Mouse (Mus musculus) Patski (cell line): ENCODE measurements around the gene B230307C23Rik. TPM values are rescaled to one million over a fixed set of nuclear protein-coding genes. Genes with fewer than 3 reads are reported as not detected.
"Not testable (repeated sequence)": the region's sequence is repeated elsewhere in the genome, so short reads cannot be mapped to it uniquely, and the experiment has no call there.

Experiments used
- ATAC-seq: fragments of 100-300 bp; one replicate; pipeline ENCODE4 v1.8.0; 2021
- CTCF ChIA-PET: fragments of 350-600 bp; sonication (Branson Sonifier 250); formaldehyde crosslinking; loops from one replicate; lab custom pipeline; 2022; ENCODE audit warnings: inconsistent platforms; lab: Charles Lee
- POLR2A ChIA-PET: fragments of 350-600 bp; sonication (Branson Sonifier 250); formaldehyde crosslinking; loops from one replicate; lab custom pipeline; 2022; ENCODE audit warnings: antibody characterized with exemption, inconsistent platforms; lab: Charles Lee
- DNase-seq: peaks from one replicate; pipeline ENCODE4 v3.0.0-alpha.2; 2011; ENCODE audit warnings: low read depth, low spot score
- H3K27me3 ChIP-seq: fragments of 371-371 bp; one replicate; pipeline ENCODE4 v1.5.1; 2021
- CTCF ChIP-seq: fragments of 100-300 bp; IDR thresholded peaks from one replicate; pipeline ENCODE4 v1.5.1; 2021
- in situ Hi-C: fragments of 300-500 bp; cut with MboI; formaldehyde crosslinking; loops from 3 replicates; pipeline ENCODE4 v1.11.1; 2018; ENCODE audit warnings: low pct_unique_long_range_greater_than_20kb, mixed read lengths
- polyA plus RNA-seq: library from polyadenylated mRNA; unstranded; gene quantifications from one replicate; pipeline ENCODE4 v1.2.3, GENCODE M21; 2021

The B230307C23Rik gene
- polyA plus RNA-seq, 1 experiment from 2014 or later: 14.3 TPM

DNA sequence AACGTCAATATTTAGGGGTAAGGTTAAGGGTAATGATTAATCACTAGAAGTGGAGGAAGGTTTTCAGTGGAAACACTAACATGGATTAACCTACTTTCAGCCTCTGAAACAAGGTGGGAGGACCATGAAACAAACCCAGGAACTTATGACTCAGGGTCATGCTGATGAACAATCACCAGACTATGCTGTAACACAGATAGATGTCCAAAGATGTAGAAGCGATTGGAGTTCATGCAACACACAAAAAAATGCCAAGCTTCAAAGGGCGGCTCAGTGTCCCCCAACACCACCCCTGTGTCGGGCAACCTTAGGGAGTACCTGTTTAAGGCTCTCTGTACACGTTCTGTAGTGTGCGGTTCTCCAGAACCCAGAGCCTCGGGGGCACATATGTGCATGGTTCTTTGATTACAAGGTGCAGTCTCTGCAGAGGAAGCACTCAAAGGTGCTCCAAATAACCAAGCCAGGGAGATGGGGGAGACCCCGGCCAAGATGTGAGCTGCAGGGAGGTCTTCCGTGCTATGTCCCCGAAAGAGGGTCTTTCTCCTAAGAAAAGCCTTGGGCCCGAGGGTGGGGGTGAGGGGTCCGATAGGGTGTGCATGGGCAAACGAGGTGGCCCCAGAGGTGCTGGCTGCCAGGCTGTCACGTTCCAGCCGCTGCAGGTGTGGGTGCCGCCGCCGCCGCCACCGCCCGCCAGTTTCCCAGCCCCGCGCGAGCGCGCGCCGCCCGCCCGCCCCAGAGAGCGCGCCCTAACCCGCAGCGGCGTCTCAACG is 35.5 kb upstream of the B230307C23Rik start:
- in situ Hi-C loops: no loop called here
- ATAC-seq (peak; percentile 9), DNase-seq (no peak)
- TF ChIP-seq CTCF: no peak
- H3K27me3 ChIP-seq: no peaks in the 10 kb centered on the region
- ChIA-PET CTCF (interaction anchor here (0.9 to 1.1 kb wide), 2 partner anchors 31 to 32 kb away, joined by 3 read pairs; no protein-coding TSS in a partner anchor), POLR2A (no interaction called here)

- ChIA-PET CTCF (interaction anchor here (0.9 kb wide), 1 partner anchor 31 kb away, joined by 3 read pairs; no protein-coding TSS in a partner anchor), POLR2A (interaction anchor here (0.9 kb wide), 1 partner anchor 41 kb away, joined by 4 read pairs; no protein-coding TSS in a partner anchor)
- TF ChIP-seq CTCF: no peak
- DNase-seq (peak; percentile 80), ATAC-seq (peak; percentile 82)
- in situ Hi-C loops: no loop called here
- no peaks in the 10 kb centered on the region for H3K27me3 ChIP-seq
Measured at GRCm38 (mm10) chr16:97962151-97962948, 34.8 kb upstream of the B230307C23Rik start, which contains the start of the genes C2cd2 and Zbtb21. Gene C2cd2, minus strand, starts transcription at chr16:97962598. Gene Zbtb21, minus strand, starts transcription at chr16:97962622.

DNA sequence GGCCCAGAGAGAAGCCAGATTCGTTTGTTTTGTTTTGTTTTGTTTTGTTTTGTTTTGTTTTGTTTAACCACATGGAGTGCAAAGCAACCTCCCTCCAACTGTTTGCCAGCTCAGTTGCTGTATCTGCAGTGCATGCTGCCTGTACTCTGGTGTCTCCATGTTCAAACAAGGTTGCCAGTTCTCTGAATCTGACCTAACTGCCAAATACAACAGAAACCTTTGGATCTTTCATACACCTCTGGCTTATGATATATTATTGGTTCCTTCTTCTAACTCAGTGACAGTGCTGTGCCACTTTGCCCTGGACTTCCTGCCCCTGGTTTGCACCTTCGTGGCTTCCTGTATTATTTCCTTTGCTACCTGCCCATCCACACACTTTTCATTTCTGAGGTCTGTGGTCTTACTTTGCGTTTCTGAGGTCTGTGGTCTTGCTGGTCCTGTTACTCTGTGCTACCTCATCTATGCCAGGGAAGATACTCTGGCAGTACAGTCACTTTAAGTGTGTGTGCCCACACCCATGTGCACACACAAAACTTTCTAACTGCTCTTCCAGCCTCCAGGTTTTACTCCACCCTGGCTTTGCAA is 33.1 kb upstream of the B230307C23Rik start:
- no peak for ATAC-seq
- no peak for DNase-seq
- no peak for TF ChIP-seq CTCF
- in situ Hi-C loops: no loop called here
- H3K27me3 ChIP-seq: no peaks in the 10 kb centered on the region
- POLR2A ChIA-PET: no interaction called here
- CTCF ChIA-PET: interaction anchor here (1.6 kb wide), 1 partner anchor 11 kb away, joined by 3 read pairs; no protein-coding TSS in a partner anchor

DNA sequence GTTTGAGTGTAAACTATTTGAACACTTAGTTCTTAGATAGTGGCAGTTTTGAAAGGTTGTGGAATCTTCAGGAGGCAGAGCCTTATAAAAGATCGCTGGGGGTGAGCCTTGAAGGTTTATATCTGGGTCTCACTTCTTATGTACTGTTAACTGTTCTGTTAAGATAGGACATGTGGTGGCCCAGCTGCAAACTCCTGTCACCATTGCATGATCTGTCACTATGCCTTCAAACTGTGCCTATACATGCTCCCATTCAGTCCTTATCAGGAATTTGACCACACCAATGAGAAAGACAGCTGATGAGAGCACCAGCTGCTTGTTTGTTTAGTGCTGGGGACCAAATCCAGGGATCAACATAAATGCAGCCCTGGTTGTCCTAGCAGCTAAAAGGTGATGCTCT is 19.8 kb upstream of the B230307C23Rik start:
- ChIA-PET POLR2A (no interaction called here), CTCF (no interaction called here)
- DNase-seq (no peak), ATAC-seq (no peak)
- TF ChIP-seq CTCF: no peak
- no peaks in the 10 kb centered on the region for H3K27me3 ChIP-seq
- in situ Hi-C loops: no loop called here

DNA sequence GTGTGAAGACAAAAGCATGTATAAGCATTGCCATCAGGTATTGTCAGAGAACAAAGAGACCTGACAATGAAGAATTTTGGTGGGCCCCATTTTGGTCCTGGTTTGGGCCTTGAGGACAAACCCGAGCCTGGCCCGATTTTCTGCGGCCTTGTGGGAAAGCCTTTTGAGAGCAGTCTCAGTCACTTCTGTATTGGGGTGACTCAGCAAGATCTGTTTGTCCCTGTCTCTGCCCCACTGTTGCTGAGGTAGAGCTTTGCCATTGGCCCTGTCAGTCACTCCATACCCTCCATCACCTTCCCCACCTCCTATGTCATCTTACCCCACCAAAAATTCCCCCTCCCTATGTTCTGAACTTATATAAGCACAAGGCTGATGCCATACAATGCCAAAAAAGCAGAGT is 19.4 kb upstream of the B230307C23Rik start:
- in situ Hi-C loops: no loop called here
- no peak for TF ChIP-seq CTCF
- no peak for DNase-seq
- H3K27me3 ChIP-seq: no peaks in the 10 kb centered on the region
- no peak for ATAC-seq
- ChIA-PET CTCF (no interaction called here), POLR2A (no interaction called here)

GRCm38 (mm10) chr16:97981362-97981761 is 15.8 kb upstream of the B230307C23Rik start:
- CTCF ChIA-PET: no interaction called here

GRCm38 (mm10) chr16:97984589-97984988 is 12.5 kb upstream of the B230307C23Rik start:
- no peak for TF ChIP-seq CTCF
- H3K27me3 ChIP-seq: peaks cover 31% of the 10 kb centered on the region
- ATAC-seq (no peak), DNase-seq (no peak)
- in situ Hi-C loops: no loop called here
- ChIA-PET POLR2A (no interaction called here), CTCF (no interaction called here)

More at GRCm38 (mm10) chr16:97981362-97981761, 15.8 kb upstream of the B230307C23Rik start:
- TF ChIP-seq CTCF: no peak
- DNase-seq (no peak), ATAC-seq (no peak)
- peaks cover 11% of the 10 kb centered on the region for H3K27me3 ChIP-seq
- in situ Hi-C loops: no loop called here
- POLR2A ChIA-PET: no interaction called here

DNA sequence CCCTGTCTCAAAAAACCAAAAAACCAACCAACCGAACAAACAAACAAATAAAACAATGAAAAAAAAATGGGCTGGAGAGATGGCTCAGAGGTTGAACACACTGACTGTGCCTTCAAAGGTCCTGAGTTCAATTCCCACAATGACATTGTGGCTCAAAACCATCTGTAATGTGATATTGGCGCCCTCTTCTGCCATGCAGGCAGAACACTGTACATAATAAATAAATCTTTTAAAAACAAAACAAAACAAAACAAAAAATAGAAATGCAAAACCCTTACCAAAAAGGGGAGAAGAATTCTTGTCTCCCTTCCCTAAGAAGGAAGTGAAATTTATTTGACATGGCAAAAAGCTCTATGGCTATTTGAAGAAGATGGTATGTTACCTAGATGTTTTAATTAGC is 5.6 kb upstream of the B230307C23Rik start:
- peaks cover 30% of the 10 kb centered on the region for H3K27me3 ChIP-seq
- peak; percentile 50 for TF ChIP-seq CTCF
- no peak for ATAC-seq
- in situ Hi-C loops: no loop called here
- CTCF ChIA-PET: no interaction called here
- DNase-seq: no peak
- POLR2A ChIA-PET: no interaction called here

- ATAC-seq, POLR2A ChIA-PET: not testable (repeated sequence)
Measured at GRCm38 (mm10) chr16:97992477-97992876, 4.6 kb upstream of the B230307C23Rik start.

DNA sequence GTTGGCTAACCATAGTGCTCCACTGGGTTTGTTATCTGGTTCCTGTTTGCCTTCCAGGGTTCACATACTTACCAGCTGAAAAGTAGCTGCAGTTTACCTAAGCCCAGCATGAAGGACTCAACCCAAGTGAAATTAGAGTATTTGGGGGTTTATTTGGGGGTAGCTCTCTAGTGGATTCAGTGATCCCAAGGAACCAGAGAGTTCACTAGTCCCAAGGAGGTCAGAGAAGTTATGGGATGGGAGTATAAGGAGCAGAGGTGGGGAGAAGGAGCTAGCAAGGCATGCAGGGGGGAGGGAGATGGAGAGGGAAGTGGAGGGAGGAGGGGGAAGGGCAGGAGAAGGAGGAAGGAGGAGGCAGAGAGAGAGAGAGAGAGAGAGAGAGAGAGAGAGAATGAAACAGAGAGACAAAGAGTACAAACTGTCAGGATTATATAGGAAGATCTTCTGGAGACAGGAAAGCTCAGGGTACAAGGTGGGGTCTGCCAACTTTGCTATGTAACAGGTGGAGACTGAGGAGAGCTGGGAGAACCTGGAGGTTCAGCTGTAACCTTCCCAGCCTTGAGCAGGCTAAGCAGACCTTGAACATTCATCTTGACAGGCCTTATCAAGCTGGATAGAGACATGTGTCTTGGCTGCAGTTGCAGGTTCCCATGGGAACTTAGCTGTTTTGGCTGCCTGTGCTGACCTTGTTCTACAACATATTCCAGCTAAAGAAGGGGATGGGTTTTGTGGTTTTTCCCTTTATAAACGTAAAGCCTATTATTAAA is 1.1 kb upstream of the B230307C23Rik start:
- CTCF ChIA-PET: interaction anchor here (1.0 kb wide), 1 partner anchor 193 kb away, joined by 3 read pairs; no protein-coding TSS in a partner anchor
- POLR2A ChIA-PET: interaction anchor here (0.6 kb wide), 1 partner anchor 73 kb away, joined by 4 read pairs; no protein-coding TSS in a partner anchor
- DNase-seq: no peak
- in situ Hi-C loops: no loop called here
- TF ChIP-seq CTCF: no peak
- peaks cover 5% of the 10 kb centered on the region for H3K27me3 ChIP-seq
- no peak for ATAC-seq

More at GRCm38 (mm10) chr16:97992477-97992876, 4.6 kb upstream of the B230307C23Rik start:
- DNase-seq, CTCF ChIA-PET, in situ Hi-C loops: not testable (repeated sequence)
- H3K27me3 ChIP-seq: peaks cover 27% of the 10 kb centered on the region

GRCm38 (mm10) chr16:97997383-97997731 is 242 bp downstream of the B230307C23Rik start:
- H3K27me3 ChIP-seq, DNase-seq, in situ Hi-C loops, CTCF ChIA-PET, ATAC-seq, POLR2A ChIA-PET: not testable (repeated sequence)
